Mouse (Mus musculus) lung, embryonic 14.5 days (tissue): ENCODE results near the gene Itgb2. TPM values are rescaled to one million over a fixed set of nuclear protein-coding genes. Genes with fewer than 3 reads are reported as not detected.

Experiments
- ATAC-seq: fragments of 200-750 bp; cut with Nextera tagmentation; 2 replicates; pipeline ENCODE4 v1.8.0; 2017; ENCODE audit warnings: mild to moderate bottlenecking, moderate TSS enrichment, moderate library complexity; ENCODE audit not compliant: insufficient read depth
- DNase-seq: peaks from one replicate; pipeline ENCODE4 v3.0.0-alpha.2; 2015
- H3K27ac ChIP-seq: fragments of 300-500 bp; sonication (generic); 2 replicates; pipeline ENCODE4 v1.5.1; 2014; ENCODE audit warnings: low read depth, mild to moderate bottlenecking, moderate library complexity
- H3K27me3 ChIP-seq: fragments of 300-500 bp; sonication (generic); 2 replicates; pipeline ENCODE4 v1.6.1; 2014; ENCODE audit warnings: low read length, control low read depth; ENCODE audit not compliant: insufficient read depth
- H3K36me3 ChIP-seq: fragments of 300-500 bp; sonication (generic); 2 replicates; pipeline ENCODE4 v1.6.1; 2014; ENCODE audit warnings: control low read depth; ENCODE audit not compliant: insufficient read depth
- H3K4me1 ChIP-seq: fragments of 300-500 bp; sonication (generic); 2 replicates; pipeline ENCODE4 v1.6.1; 2014; ENCODE audit warnings: antibody characterized with exemption, control low read depth; ENCODE audit not compliant: insufficient read depth
- H3K4me2 ChIP-seq: fragments of 300-500 bp; sonication (generic); 2 replicates; pipeline ENCODE4 v1.6.1; 2014; ENCODE audit warnings: mild to moderate bottlenecking
- H3K4me3 ChIP-seq: fragments of 300-500 bp; sonication (generic); 2 replicates; pipeline ENCODE4 v1.5.1; 2014; ENCODE audit warnings: low read depth, low read length
- H3K9ac ChIP-seq: fragments of 300-500 bp; sonication (generic); 2 replicates; pipeline ENCODE4 v1.6.1; 2014
- H3K9me3 ChIP-seq: fragments of 300-500 bp; sonication (generic); 2 replicates; pipeline ENCODE4 v1.6.1; 2016; ENCODE audit warnings: low read depth, low read length, control low read depth
- CTCF ChIP-seq: IDR thresholded peaks from 2 replicates; pipeline ENCODE4 v1.5.1; 2016; ENCODE audit warnings: antibody characterized with exemption, low read depth
- WGBS: fragments of 180-500 bp; shearing (Covaris S2); extraction: QIAGEN DNeasy Blood & Tissue Kit; methylation state at CpG from one replicate; pipeline ENCODE4 v1.1.7; 2014; 5-methylcytosine and 5-hydroxymethylcytosine counted together
- polyA plus RNA-seq: library from polyadenylated mRNA; unstranded; fragments of >200 nt; fragmentation: Nextera tagmentation; extraction: Ambion mirVana; gene quantifications from 2 replicates; pipeline ENCODE4 v1.2.1, GENCODE M21; 2014

Gene Itgb2
- polyA plus RNA-seq, 1 experiment from 2014 or later = 2.0 TPM

GRCm38 (mm10) chr10:77565005-77565404 is 35.0 kb downstream of the Itgb2 start:
- Histone ChIP-seq H3K4me1 (no peaks in the 10 kb centered on the region), H3K4me3 (no peak overlapping the region), H3K9ac (no peak overlapping the region), H3K9me3 (no peaks in the 10 kb centered on the region), H3K36me3 (no peaks in the 10 kb centered on the region), H3K27ac (no peak overlapping the region), H3K27me3 (no peaks in the 10 kb centered on the region), H3K4me2 (no peak overlapping the region)
- TF ChIP-seq CTCF = no peak
- no peak for ATAC-seq
- DNase-seq = no peak
- 70% methylated on average over 8 of the region's 8 CpGs for WGBS

DNA sequence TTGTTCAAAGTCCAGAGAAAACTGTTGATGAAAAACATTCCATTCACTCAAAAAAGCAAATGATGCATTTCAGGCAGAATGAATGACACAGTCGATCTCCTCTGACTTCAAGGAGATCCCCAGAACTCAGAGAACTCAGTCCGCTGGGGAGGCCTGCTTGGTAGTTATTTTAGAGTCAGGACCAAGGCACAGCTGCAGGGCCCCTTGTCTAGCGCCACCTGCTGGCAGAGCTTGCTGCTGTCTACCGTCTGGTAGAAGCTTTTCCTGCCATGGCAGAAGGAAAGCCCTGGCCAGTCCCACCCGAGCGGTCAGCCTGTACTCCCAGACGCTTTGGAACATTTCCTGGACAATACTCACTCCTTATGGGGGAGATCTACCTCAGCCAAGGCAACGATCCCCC is 36.6 kb downstream of the Itgb2 start:
- H3K27ac ChIP-seq = no peak overlapping the region
- no peak overlapping the region for H3K4me2 ChIP-seq
- H3K4me1 ChIP-seq = no peaks in the 10 kb centered on the region
- H3K27me3 ChIP-seq = no peaks in the 10 kb centered on the region
- no peaks in the 10 kb centered on the region for H3K36me3 ChIP-seq
- H3K9ac ChIP-seq = no peak overlapping the region
- ATAC-seq = no peak
- peak; percentile 87 for DNase-seq
- TF ChIP-seq CTCF = peak; percentile 82
- no peak overlapping the region for H3K4me3 ChIP-seq
- WGBS = 33% methylated on average over 8 of the region's 8 CpGs
- H3K9me3 ChIP-seq = no peaks in the 10 kb centered on the region

- 37% methylated on average over 7 of the region's 7 CpGs for WGBS
- Histone ChIP-seq H3K9me3 (no peaks in the 10 kb centered on the region), H3K4me2 (peak overlapping the region; percentile 18; the same call in 1 of the 2 replicates), H3K4me1 (no peaks in the 10 kb centered on the region), H3K36me3 (no peaks in the 10 kb centered on the region), H3K4me3 (no peak overlapping the region), H3K27ac (peak overlapping the region; percentile 34), H3K9ac (no peak overlapping the region), H3K27me3 (no peaks in the 10 kb centered on the region)
- ATAC-seq (0 out of 2 replicates have a peak, but pooled peaks have one; percentile 34), DNase-seq (peak; percentile 29)
- no peak for TF ChIP-seq CTCF
Measured at GRCm38 (mm10) chr10:77569481-77569880, 39.4 kb downstream of the Itgb2 start.

DNA sequence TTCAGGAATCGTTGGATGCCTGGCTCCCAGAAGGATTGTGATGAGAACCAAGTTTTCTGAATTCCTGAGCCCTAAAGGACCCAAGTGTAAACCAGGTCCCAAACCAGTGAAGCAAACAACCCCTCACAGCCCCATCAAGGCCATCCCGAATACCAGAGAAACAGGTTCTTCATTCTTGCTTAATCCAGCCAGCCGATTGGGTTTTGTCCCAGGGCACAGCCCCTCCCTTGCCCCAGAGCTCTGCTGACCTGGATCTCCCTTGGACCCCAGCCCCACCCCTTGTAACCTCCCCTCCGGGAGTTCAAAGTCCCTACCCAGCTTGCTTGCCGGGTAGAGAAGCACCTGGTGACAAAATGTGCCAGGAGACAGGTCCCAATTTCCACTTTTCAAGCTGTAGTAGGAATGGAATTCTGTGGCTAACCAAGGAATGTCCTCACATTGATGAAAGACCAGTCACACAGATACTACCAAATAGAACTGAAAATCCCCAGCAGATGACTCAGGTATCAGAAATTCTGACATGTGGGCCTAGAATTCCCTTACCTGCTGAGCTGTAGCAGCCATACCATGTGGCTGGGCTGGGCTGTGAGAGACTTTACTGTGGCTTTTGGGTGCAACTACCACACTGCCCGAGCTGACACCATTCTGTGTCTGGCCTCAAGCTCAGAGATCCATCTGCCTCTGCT is 40.1 kb downstream of the Itgb2 start:
- H3K27me3 ChIP-seq = no peaks in the 10 kb centered on the region
- no peak overlapping the region for H3K4me2 ChIP-seq
- DNase-seq (no peak), ATAC-seq (peak; percentile 57; the same call in 1 of the 2 replicates)
- H3K36me3 ChIP-seq = no peaks in the 10 kb centered on the region
- 31% methylated on average over 6 of the region's 6 CpGs for WGBS
- H3K9ac ChIP-seq = no peak overlapping the region
- no peaks in the 10 kb centered on the region for H3K9me3 ChIP-seq
- no peaks in the 10 kb centered on the region for H3K4me1 ChIP-seq
- peak overlapping the region; percentile 34; the same call in 1 of the 2 replicates for H3K27ac ChIP-seq
- H3K4me3 ChIP-seq = no peak overlapping the region
- no peak for TF ChIP-seq CTCF

DNA sequence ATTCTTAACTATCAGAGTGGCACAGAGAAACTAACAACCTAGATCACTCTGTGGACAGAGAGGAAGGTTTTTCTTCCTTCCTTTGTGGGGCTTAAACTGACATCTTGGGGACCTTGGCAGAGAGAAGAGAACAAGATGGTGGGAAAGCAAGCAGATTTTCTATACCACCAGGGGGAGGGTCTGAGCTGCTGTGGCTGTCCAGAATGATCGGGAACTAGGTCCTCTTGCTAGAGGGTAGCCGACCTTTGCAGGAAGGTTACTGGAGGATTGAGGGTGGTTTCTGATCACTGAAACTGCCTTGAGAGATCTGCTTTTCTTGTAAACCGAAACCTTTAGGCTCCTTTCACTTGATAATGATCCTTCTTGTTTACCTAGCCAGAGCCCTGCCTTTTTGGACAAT is 42.2 kb downstream of the Itgb2 start:
- 23% methylated on average over 3 of the region's 3 CpGs for WGBS

DNA sequence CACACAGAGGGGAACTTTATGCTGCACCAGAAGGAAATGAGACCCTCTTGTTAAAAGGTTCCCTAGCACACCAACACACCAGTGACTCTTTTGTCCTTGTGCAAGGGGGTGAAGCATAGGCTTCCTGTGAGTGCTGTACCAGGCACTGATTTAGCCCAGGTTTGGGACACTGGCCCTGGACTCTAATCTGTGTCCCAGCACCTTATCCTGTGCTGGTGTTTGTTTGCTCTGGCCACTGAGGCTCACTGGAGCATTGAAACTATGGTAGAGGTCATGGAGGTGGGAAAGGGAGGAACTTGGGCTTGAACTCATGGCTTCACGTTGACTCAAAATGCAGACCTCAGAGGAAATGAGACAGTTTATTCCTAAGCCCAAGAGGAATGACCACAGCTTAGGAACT is 43.1 kb downstream of the Itgb2 start:
- Histone ChIP-seq H3K9me3 (no peaks in the 10 kb centered on the region), H3K27me3 (no peaks in the 10 kb centered on the region), H3K4me3 (no peak overlapping the region), H3K27ac (no peak overlapping the region), H3K4me2 (no peak overlapping the region), H3K36me3 (no peaks in the 10 kb centered on the region), H3K9ac (no peak overlapping the region), H3K4me1 (no peaks in the 10 kb centered on the region)
- 56% methylated on average over 1 of the region's 1 CpGs for WGBS
- DNase-seq (no peak), ATAC-seq (no peak)
- no peak for TF ChIP-seq CTCF

More for the DNA sequence above, 42.2 kb downstream of the Itgb2 start:
- TF ChIP-seq CTCF = peak; percentile 35
- Histone ChIP-seq H3K27ac (no peak overlapping the region), H3K4me2 (no peak overlapping the region), H3K9me3 (no peaks in the 10 kb centered on the region), H3K4me3 (no peak overlapping the region), H3K9ac (no peak overlapping the region), H3K36me3 (no peaks in the 10 kb centered on the region), H3K27me3 (no peaks in the 10 kb centered on the region), H3K4me1 (no peaks in the 10 kb centered on the region)
- peak; percentile 35 for DNase-seq
- no peak for ATAC-seq

DNA sequence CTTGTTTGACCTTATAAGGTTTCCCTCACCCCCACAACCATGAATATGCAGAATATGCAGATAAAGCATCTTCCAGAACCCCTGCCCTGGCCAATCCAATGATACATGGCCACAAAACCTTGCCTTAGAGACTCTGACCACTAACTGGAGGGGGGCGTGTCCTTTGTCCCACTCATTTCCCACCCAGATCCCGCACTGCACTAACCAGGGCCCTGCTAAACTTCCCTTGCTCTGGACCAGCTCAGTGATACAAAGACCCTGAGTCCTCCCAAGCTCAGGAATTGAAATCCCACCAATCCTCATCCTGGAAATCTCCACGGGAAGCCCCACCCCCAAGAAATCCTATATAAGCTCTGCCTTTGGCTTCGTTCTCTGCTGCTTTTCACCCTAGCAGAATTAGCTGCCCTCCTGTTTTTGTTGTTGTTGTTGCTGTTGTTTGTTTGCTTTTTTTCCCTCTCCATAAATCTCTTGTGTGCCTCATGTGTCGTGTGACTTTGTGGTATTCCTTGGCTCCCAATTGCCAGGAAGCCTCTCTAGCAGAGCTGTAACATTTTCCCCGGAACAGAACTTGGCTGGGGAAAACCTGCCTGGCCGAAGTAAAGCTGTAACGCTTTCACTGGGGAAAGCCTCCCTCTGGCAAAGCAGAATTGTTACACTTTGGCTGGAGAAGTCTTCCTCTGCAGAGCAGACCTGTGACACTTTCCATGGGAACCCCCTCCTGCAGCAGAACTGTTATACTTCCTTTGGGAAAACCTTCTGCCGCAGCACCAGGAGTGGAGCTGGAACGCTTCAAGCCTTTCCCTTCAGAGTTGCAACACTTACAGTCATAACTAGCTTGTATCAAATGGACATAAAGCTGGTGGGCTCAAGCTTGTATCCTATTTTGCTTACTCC is 50.2 kb downstream of the Itgb2 start:
- H3K4me1 ChIP-seq = peaks cover 8% of the 10 kb centered on the region
- 56% methylated on average over 10 of the region's 10 CpGs for WGBS
- no peak overlapping the region for H3K9ac ChIP-seq
- ATAC-seq (no peak), DNase-seq (no peak)
- no peak overlapping the region for H3K4me2 ChIP-seq
- H3K27ac ChIP-seq = no peak overlapping the region
- no peak for TF ChIP-seq CTCF
- no peaks in the 10 kb centered on the region for H3K27me3 ChIP-seq
- H3K36me3 ChIP-seq = no peaks in the 10 kb centered on the region
- no peaks in the 10 kb centered on the region for H3K9me3 ChIP-seq
- no peak overlapping the region for H3K4me3 ChIP-seq
